Mouse (Mus musculus) forebrain, embryonic 11.5 days (tissue): ENCODE data around the gene Pkp4. TPM values are rescaled to one million over a fixed set of nuclear protein-coding genes. Genes with fewer than 3 reads are reported as not detected.

Source experiments
- ATAC-seq: fragments of 200-750 bp; cut with Nextera tagmentation; replicated peaks from 2 replicates; pipeline ENCODE4 v1.8.0; 2017; ENCODE audit warnings: moderate TSS enrichment; ENCODE audit not compliant: low FRiP score
- DNase-seq: peaks from one replicate; pipeline ENCODE4 v3.0.0-alpha.2; 2017; ENCODE audit warnings: low spot score
- H3K27ac ChIP-seq: fragments of 300-500 bp; sonication (generic); 2 replicates; pipeline ENCODE4 v1.5.1; 2014; ENCODE audit warnings: low read depth, low read length
- H3K27me3 ChIP-seq: fragments of 300-500 bp; sonication (generic); 2 replicates; pipeline ENCODE4 v1.6.1; 2014; ENCODE audit warnings: mild to moderate bottlenecking, low read length, mixed read lengths; ENCODE audit not compliant: control insufficient read depth, insufficient read depth
- H3K36me3 ChIP-seq: fragments of 300-500 bp; sonication (generic); 2 replicates; pipeline ENCODE4 v1.6.1; 2014; ENCODE audit warnings: mild to moderate bottlenecking, low read length, moderate library complexity, mixed read lengths; ENCODE audit not compliant: control insufficient read depth, insufficient read depth
- H3K4me1 ChIP-seq: fragments of 300-500 bp; sonication (generic); replicated peaks from 2 replicates; pipeline ENCODE4 v1.6.1; 2014; ENCODE audit warnings: low read length, mixed read lengths; ENCODE audit not compliant: control insufficient read depth, insufficient read depth
- H3K4me2 ChIP-seq: fragments of 300-500 bp; sonication (generic); 2 replicates; pipeline ENCODE4 v1.6.1; 2014; ENCODE audit warnings: low read depth, mild to moderate bottlenecking, low read length, moderate library complexity, mixed read lengths; ENCODE audit not compliant: severe bottlenecking
- H3K4me3 ChIP-seq: fragments of 300-500 bp; sonication (generic); 2 replicates; pipeline ENCODE4 v1.5.1; 2014; ENCODE audit warnings: low read depth, low read length
- H3K9ac ChIP-seq: fragments of 300-500 bp; sonication (generic); 2 replicates; pipeline ENCODE4 v1.6.1; 2014; ENCODE audit warnings: low read length
- H3K9me3 ChIP-seq: fragments of 300-500 bp; sonication (generic); 2 replicates; pipeline ENCODE4 v1.6.1; 2016; ENCODE audit warnings: low read length, mixed read lengths; ENCODE audit not compliant: control insufficient read depth
- WGBS: fragments of 180-500 bp; shearing (Covaris S2); extraction: QIAGEN DNeasy Blood & Tissue Kit; methylation state at CpG from one replicate; pipeline ENCODE4 v1.1.7; 2014; 5-methylcytosine and 5-hydroxymethylcytosine counted together
- polyA plus RNA-seq: library from polyadenylated mRNA; unstranded; fragments of >200 nt; fragmentation: Nextera tagmentation; extraction: Ambion mirVana; gene quantifications from 2 replicates; pipeline ENCODE4 v1.2.1, GENCODE M21; 2014

The Pkp4 gene
- polyA plus RNA-seq, 1 experiment from 2014 or later, result 24.5 TPM

DNA sequence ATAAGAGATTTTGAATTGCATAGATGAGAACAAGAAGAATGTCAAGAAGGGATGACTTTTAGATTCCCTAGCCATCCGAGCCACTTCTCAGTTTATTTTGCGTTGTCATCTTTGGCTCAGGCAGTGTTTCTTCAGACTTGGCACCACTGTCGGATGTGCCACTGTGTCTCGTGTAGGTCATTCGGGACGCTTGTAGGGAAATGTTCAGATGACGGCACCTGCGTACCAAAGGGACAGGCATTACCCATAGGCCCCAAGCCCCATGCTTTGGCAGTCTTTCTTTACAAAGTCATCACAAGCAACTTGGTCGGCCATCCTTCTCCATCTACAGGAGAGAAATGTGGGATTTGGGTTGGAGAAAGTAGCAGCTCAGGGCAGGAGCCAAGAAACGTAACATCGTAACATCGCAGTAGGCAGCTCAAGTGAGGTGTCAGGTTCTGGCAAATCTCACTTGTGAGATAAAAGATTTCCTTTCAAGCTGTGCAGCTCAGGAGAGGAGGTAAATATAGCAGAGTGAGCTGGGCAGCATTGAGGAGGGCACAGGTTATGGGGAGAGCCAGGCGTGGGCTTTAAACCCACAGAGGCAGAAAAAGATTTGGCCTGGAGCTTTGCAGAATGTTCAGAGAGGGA is 72.8 kb downstream of the Pkp4 start:
- no peak overlapping the region for H3K4me3 ChIP-seq
- H3K36me3 ChIP-seq, result no peaks in the 10 kb centered on the region
- H3K9ac ChIP-seq, result no peak overlapping the region
- 92% methylated on average over 13 of the region's 13 CpGs for WGBS
- H3K4me1 ChIP-seq, result no peaks in the 10 kb centered on the region; the same call in 1 of the 2 replicates
- no peak for DNase-seq
- no peak for ATAC-seq
- no peak overlapping the region for H3K27ac ChIP-seq
- H3K4me2 ChIP-seq, result no peak overlapping the region
- H3K27me3 ChIP-seq, result no peaks in the 10 kb centered on the region
- no peaks in the 10 kb centered on the region for H3K9me3 ChIP-seq

DNA sequence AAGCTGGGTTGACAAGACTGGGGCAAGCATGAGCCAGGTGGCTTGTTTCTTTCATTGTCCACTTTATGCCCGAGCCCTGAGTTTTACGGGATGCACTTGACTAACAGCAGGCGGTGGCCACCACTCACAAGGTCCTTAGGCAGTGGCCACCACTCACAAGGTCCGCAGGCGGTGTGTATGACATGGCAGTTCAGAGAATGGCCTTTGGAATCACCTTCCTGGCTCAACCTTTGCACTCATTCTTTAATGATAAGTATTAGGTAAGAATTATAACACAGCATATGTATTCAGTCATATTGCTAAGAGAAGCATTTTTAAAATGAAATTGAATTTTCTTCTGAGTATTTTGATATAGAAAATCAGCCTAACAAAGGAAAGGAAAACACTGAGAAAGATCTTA is 73.3 kb downstream of the Pkp4 start:
- no peak overlapping the region for H3K4me2 ChIP-seq
- H3K27me3 ChIP-seq, result no peaks in the 10 kb centered on the region
- H3K4me3 ChIP-seq, result no peak overlapping the region
- ATAC-seq (no peak), DNase-seq (no peak)
- 91% methylated on average over 5 of the region's 5 CpGs for WGBS
- no peaks in the 10 kb centered on the region for H3K36me3 ChIP-seq
- no peaks in the 10 kb centered on the region; the same call in 1 of the 2 replicates for H3K4me1 ChIP-seq
- H3K27ac ChIP-seq, result no peak overlapping the region
- H3K9me3 ChIP-seq, result no peaks in the 10 kb centered on the region
- no peak overlapping the region for H3K9ac ChIP-seq

- no peak overlapping the region for H3K27ac ChIP-seq
- no peaks in the 10 kb centered on the region for H3K27me3 ChIP-seq
- no peak overlapping the region for H3K9ac ChIP-seq
- H3K9me3 ChIP-seq, result no peaks in the 10 kb centered on the region
- H3K36me3 ChIP-seq, result no peaks in the 10 kb centered on the region
- no peaks in the 10 kb centered on the region; the same call in 1 of the 2 replicates for H3K4me1 ChIP-seq
- ATAC-seq, result no peak
- 97% methylated on average over 5 of the region's 5 CpGs for WGBS
- no peak overlapping the region for H3K4me3 ChIP-seq
- H3K4me2 ChIP-seq, result no peak overlapping the region
- no peak for DNase-seq
Measured at GRCm38 (mm10) chr2:59234537-59234936, 73.9 kb downstream of the Pkp4 start.

DNA sequence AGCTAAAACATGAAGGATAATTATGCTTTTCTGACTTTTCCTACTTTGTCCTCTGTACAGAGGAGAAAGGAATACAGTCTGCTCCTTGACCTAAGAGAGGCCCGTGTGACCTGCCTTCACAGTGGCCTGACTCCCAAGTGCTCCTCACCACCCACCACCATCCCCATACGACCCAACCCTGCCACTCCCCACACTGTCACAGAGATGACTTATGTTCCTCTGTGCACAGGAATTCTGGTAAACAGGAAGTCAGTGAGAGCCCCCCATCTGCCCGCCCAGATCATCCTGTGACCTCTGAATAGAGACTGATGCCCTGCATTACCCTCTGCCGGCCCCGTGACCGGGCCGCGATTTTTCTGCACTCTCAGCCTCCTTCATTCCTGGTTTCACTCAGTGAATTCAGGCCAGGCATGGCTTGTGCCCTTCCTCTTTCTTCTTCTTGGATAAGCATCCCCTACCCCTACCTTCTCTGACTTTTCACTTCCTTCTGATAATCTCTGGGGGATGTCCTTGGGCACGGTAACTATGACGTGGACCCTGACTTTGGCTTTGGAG is 79.3 kb downstream of the Pkp4 start:
- Histone ChIP-seq H3K36me3 (no peaks in the 10 kb centered on the region), H3K27ac (no peak overlapping the region), H3K4me2 (no peak overlapping the region), H3K9me3 (no peaks in the 10 kb centered on the region), H3K4me3 (no peak overlapping the region), H3K27me3 (no peaks in the 10 kb centered on the region), H3K9ac (no peak overlapping the region), H3K4me1 (no peaks in the 10 kb centered on the region)
- ATAC-seq, result no peak
- no peak for DNase-seq
- 89% methylated on average over 10 of the region's 10 CpGs for WGBS

GRCm38 (mm10) chr2:59242117-59242516 is 81.5 kb downstream of the Pkp4 start:
- Histone ChIP-seq H3K4me3 (no peak overlapping the region), H3K9ac (no peak overlapping the region), H3K9me3 (no peaks in the 10 kb centered on the region), H3K4me1 (no peaks in the 10 kb centered on the region), H3K27ac (no peak overlapping the region), H3K36me3 (no peaks in the 10 kb centered on the region), H3K27me3 (no peaks in the 10 kb centered on the region), H3K4me2 (no peak overlapping the region)
- no peak for DNase-seq
- ATAC-seq, result no peak
- 88% methylated on average over 10 of the region's 10 CpGs for WGBS

- no peak overlapping the region for H3K9ac ChIP-seq
- DNase-seq (no peak), ATAC-seq (no peak)
- WGBS, result 97% methylated on average over 12 of the region's 12 CpGs
- no peaks in the 10 kb centered on the region for H3K27me3 ChIP-seq
- H3K36me3 ChIP-seq, result no peaks in the 10 kb centered on the region
- H3K9me3 ChIP-seq, result no peaks in the 10 kb centered on the region
- H3K4me2 ChIP-seq, result no peak overlapping the region
- H3K4me1 ChIP-seq, result no peaks in the 10 kb centered on the region
- no peak overlapping the region for H3K4me3 ChIP-seq
- no peak overlapping the region for H3K27ac ChIP-seq
Measured at GRCm38 (mm10) chr2:59244273-59245097, 83.8 kb downstream of the Pkp4 start.

- ATAC-seq (no peak), DNase-seq (no peak)
- Histone ChIP-seq H3K9me3 (no peaks in the 10 kb centered on the region), H3K9ac (no peak overlapping the region), H3K4me1 (no peaks in the 10 kb centered on the region), H3K36me3 (no peaks in the 10 kb centered on the region), H3K4me3 (no peak overlapping the region), H3K27ac (no peak overlapping the region), H3K4me2 (no peak overlapping the region), H3K27me3 (no peaks in the 10 kb centered on the region)
- 90% methylated on average over 3 of the region's 3 CpGs for WGBS
Measured at GRCm38 (mm10) chr2:59245098-59245388, 84.4 kb downstream of the Pkp4 start.

- H3K4me3 ChIP-seq, result no peak overlapping the region
- H3K27ac ChIP-seq, result no peak overlapping the region
- ATAC-seq (no peak), DNase-seq (no peak)
- WGBS, result 85% methylated on average over 3 of the region's 3 CpGs
- H3K27me3 ChIP-seq, result no peaks in the 10 kb centered on the region
- no peak overlapping the region for H3K4me2 ChIP-seq
- no peaks in the 10 kb centered on the region for H3K9me3 ChIP-seq
- no peak overlapping the region for H3K9ac ChIP-seq
- H3K4me1 ChIP-seq, result no peaks in the 10 kb centered on the region
- H3K36me3 ChIP-seq, result no peaks in the 10 kb centered on the region
Measured at GRCm38 (mm10) chr2:59248806-59249205, 88.2 kb downstream of the Pkp4 start.

- no peaks in the 10 kb centered on the region for H3K27me3 ChIP-seq
- no peak overlapping the region for H3K9ac ChIP-seq
- ATAC-seq, result no peak
- H3K4me1 ChIP-seq, result no peaks in the 10 kb centered on the region
- no peak overlapping the region for H3K4me3 ChIP-seq
- no peak overlapping the region for H3K4me2 ChIP-seq
- H3K27ac ChIP-seq, result no peak overlapping the region
- H3K36me3 ChIP-seq, result no peaks in the 10 kb centered on the region
- H3K9me3 ChIP-seq, result no peaks in the 10 kb centered on the region
- DNase-seq, result no peak
Measured at GRCm38 (mm10) chr2:59252818-59253217, 92.2 kb downstream of the Pkp4 start.
